ENCODE assay signal across 8 mouse cellular contexts in the genomic region with DNA sequence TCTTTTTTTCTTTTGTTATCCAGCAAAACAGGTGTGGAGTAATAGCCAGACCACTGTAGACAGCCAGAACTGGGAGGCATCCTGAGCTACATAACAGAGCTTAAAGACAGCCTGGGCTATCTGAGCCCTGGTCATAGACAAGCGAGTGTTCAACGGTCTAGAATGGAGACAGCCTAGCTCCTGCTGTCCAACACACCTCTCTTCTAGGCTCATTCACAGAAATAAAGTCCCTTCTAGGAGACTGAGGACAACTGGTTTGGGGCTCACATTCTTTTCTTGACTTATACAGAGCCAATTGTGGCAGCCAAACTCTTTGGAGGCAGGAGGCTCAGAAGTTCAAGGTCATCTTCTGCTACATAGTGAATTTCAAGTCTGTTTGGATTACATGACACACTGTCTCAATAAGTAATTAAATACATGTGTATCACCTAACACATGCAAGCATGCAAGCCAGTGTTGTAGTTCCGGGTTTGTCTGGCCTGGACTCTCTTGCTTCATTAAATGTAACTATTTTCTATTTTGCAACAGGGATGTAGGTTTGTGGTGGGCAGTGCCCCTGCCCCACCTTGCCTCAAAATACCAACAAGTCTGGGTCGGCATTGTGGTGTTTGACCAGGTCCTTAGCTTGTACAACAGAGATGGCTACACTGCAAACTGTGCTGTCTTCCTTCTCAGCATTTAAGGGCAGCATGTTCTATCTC. TPM values are rescaled to one million over a fixed set of nuclear protein-coding genes. Genes with fewer than 3 reads are reported as not detected.
DNase-seq lines count a peak whose midpoint lies in the region; ATAC-seq and TF ChIP-seq lines count a peak whose summit lies in the region.

No protein-coding gene starts in this region.

- H3K9me3 ChIP-seq in lung, postnatal 0 days (ENCODE audit: low read length) = no peaks in the 10 kb centered on the region
- no peaks in the 10 kb centered on the region for H3K9me3 ChIP-seq in limb, embryonic 15.5 days
- H3K9me3 ChIP-seq in stomach, embryonic 15.5 days = no peaks in the 10 kb centered on the region

- 0 out of 2 replicates have a peak overlapping the region, but pooled peaks have one; percentile 8 for H3K9ac ChIP-seq in lung, postnatal 0 days (replicated peaks; ENCODE audit: low read depth)
- H3K9ac ChIP-seq in limb, embryonic 15.5 days = no peak overlapping the region
- H3K9ac ChIP-seq in stomach, embryonic 15.5 days = no peak overlapping the region

- WGBS in lung, postnatal 0 days = 46% methylated on average over 4 of the region's 4 CpGs
- WGBS in limb, embryonic 15.5 days = 54% methylated on average over 4 of the region's 4 CpGs
- 57% methylated on average over 4 of the region's 4 CpGs for WGBS in stomach, embryonic 15.5 days

- no peaks in the 10 kb centered on the region for H3K36me3 ChIP-seq in lung, postnatal 0 days (ENCODE audit: insufficient read depth, low read length)
- H3K36me3 ChIP-seq in limb, embryonic 15.5 days = no peaks in the 10 kb centered on the region
- no peaks in the 10 kb centered on the region for H3K36me3 ChIP-seq in stomach, embryonic 15.5 days

- H3K4me3 ChIP-seq in lung, postnatal 0 days (ENCODE audit: low read depth, low read length) = peak overlapping the region; percentile 34
- peak overlapping the region; percentile 46 for H3K4me3 ChIP-seq in embryonic fibroblast, embryonic 13.5 days (ENCODE audit: insufficient read depth, low read length)
- peak overlapping the region; percentile 47 for H3K4me3 ChIP-seq in limb, embryonic 15.5 days
- peak overlapping the region; percentile 45; the same call in 1 of the 2 replicates for H3K4me3 ChIP-seq in stomach, embryonic 15.5 days (replicated peaks)

- no peaks in the 10 kb centered on the region for H3K27me3 ChIP-seq in lung, postnatal 0 days (replicated peaks; ENCODE audit: insufficient read depth, low read length)
- H3K27me3 ChIP-seq in limb, embryonic 15.5 days = no peaks in the 10 kb centered on the region
- no peaks in the 10 kb centered on the region for H3K27me3 ChIP-seq in stomach, embryonic 15.5 days (replicated peaks)

- TF ChIP-seq EP300 in lung, postnatal 0 days (IDR thresholded peaks at IDR 0.05) = no peak

- H3K4me1 ChIP-seq in lung, postnatal 0 days (ENCODE audit: insufficient read depth, low read depth, low read length) = no peaks in the 10 kb centered on the region; the same call in 1 of the 2 replicates
- no peaks in the 10 kb centered on the region for H3K4me1 ChIP-seq in embryonic fibroblast, embryonic 13.5 days (ENCODE audit: control insufficient read depth, insufficient read depth, low read length)
- peaks cover 4% of the 10 kb centered on the region; the same call in 1 of the 2 replicates for H3K4me1 ChIP-seq in limb, embryonic 15.5 days
- H3K4me1 ChIP-seq in stomach, embryonic 15.5 days = 0 out of 2 replicates have a peak, but pooled peaks cover 5% of the 10 kb centered on the region

- no peak for TF ChIP-seq POLR2A in embryonic fibroblast, embryonic 13.5 days (IDR thresholded peaks at IDR 0.05; ENCODE audit: low read depth, low read length)

- H3K4me2 ChIP-seq in lung, postnatal 0 days (replicated peaks; ENCODE audit: low read depth, low read length) = peak overlapping the region; percentile 63
- H3K4me2 ChIP-seq in limb, embryonic 15.5 days = peak overlapping the region; percentile 57
- H3K4me2 ChIP-seq in stomach, embryonic 15.5 days = peak overlapping the region; percentile 67

- ATAC-seq in lung, postnatal 0 days = no peak
- ATAC-seq in limb, embryonic 15.5 days (ENCODE audit: insufficient number of reproducible peaks, low FRiP score, low TSS enrichment, low read depth) = no peak
- ATAC-seq in stomach, embryonic 15.5 days (ENCODE audit: insufficient read depth, low FRiP score, low read depth) = 0 out of 2 replicates have a peak, but pooled peaks have one; percentile 29

- DNase-seq in lung, postnatal 0 days (ENCODE audit: low spot score) = no peak
- no peak for DNase-seq in lung, postnatal 10 days
- no peak for DNase-seq in urinary bladder, postnatal 25 days (ENCODE audit: low spot score)
- DNase-seq in spleen, adult 18-20 months = no peak
- no peak for DNase-seq in lung, postnatal 14 days

- TF ChIP-seq CTCF in lung, postnatal 0 days (IDR thresholded peaks at IDR 0.05) = no peak
- no peak for TF ChIP-seq CTCF in embryonic fibroblast, embryonic 13.5 days (IDR thresholded peaks at IDR 0.05; ENCODE audit: borderline replicate concordance, insufficient read depth, low read length)

- H3K27ac ChIP-seq in lung, postnatal 0 days (ENCODE audit: low read length) = peak overlapping the region; percentile 76
- H3K27ac ChIP-seq in embryonic fibroblast, embryonic 13.5 days (ENCODE audit: insufficient read depth, low read length) = peak overlapping the region; percentile 84
- H3K27ac ChIP-seq in limb, embryonic 15.5 days = peak overlapping the region; percentile 88
- H3K27ac ChIP-seq in stomach, embryonic 15.5 days = peak overlapping the region; percentile 81

RNA-seq across cellular contexts. Expression of a gene that starts 37.4 kb away (rescaled TPM):
- polyA plus RNA-seq in lung, postnatal 0 days (2015; fragmentation: Nextera tagmentation; extraction: Ambion mirVana) = 4.0 and 4.4 TPM in 2 replicates
- polyA plus RNA-seq in embryonic fibroblast, embryonic 13.5 days (2011; ENCODE audit: insufficient read length, low read depth, missing spikeins) = 13.0 and 13.2 TPM in 2 replicates
- polyA plus RNA-seq in limb, embryonic 15.5 days (2015; fragmentation: Nextera tagmentation; extraction: Ambion mirVana) = 2.9 and 3.3 TPM in 2 replicates
- polyA plus RNA-seq in stomach, embryonic 15.5 days (2015; fragmentation: Nextera tagmentation; extraction: Ambion mirVana) = 3.9 and 4.0 TPM in 2 replicates
